Mouse (Mus musculus) heart, postnatal 25 days (tissue): ENCODE measurements around the gene Smg1. TPM values are rescaled to one million over a fixed set of nuclear protein-coding genes. Genes with fewer than 3 reads are reported as not detected.
"Not testable (repeated sequence)": the region's sequence is repeated elsewhere in the genome, so short reads cannot be mapped to it uniquely, and the experiment has no call there.

Experiments
- DNase-seq: peaks from one replicate; pipeline ENCODE4 v3.0.0; 2022; ENCODE audit warnings: low spot score
- intact Hi-C: fragments of 180-260 bp; cut with DNase I; formaldehyde crosslinking; loops from one replicate; pipeline ENCODE4 v1.15.1; 2025
- total RNA-seq, 2 experiments: library from RNA; stranded (reverse); gene quantifications; 2 replicates each; pipeline ENCODE4 v1.2.3; 2021

The Smg1 gene
- total RNA-seq, 2 experiments from 2014 or later: 35.9 to 41.0 TPM

- DNase-seq, intact Hi-C loops: not testable (repeated sequence)
Observed at GRCm38 (mm10) chr7:118170125-118170524, 73.3 kb downstream of the Smg1 start.

- intact Hi-C loops: no loop called here
- no peak for DNase-seq
Observed at GRCm38 (mm10) chr7:118163006-118163405, 80.5 kb downstream of the Smg1 start.

- DNase-seq: no peak
- intact Hi-C loops: no loop called here
Observed at GRCm38 (mm10) chr7:118160121-118160520, 83.3 kb downstream of the Smg1 start.

- DNase-seq: no peak
- intact Hi-C loops: loop anchor here (5.0 kb wide), 1 partner anchor 141 kb away; no protein-coding TSS in a partner anchor
Observed at GRCm38 (mm10) chr7:118156461-118156860, 87.0 kb downstream of the Smg1 start.

GRCm38 (mm10) chr7:118154150-118154549, 89.3 kb downstream of the Smg1 start:
- no peak for DNase-seq
- intact Hi-C loops: no loop called here

- no peak for DNase-seq
- intact Hi-C loops: loop anchor here (5.0 kb wide), 1 partner anchor 34 kb away; no protein-coding TSS in a partner anchor
Observed at GRCm38 (mm10) chr7:118143602-118144001, 99.9 kb downstream of the Smg1 start.

GRCm38 (mm10) chr7:118143123-118143522, 100.3 kb downstream of the Smg1 start:
- no peak for DNase-seq
- intact Hi-C loops: loop anchor here (5.0 kb wide), 1 partner anchor 34 kb away; no protein-coding TSS in a partner anchor

GRCm38 (mm10) chr7:118141271-118141670, 102.2 kb downstream of the Smg1 start:
- intact Hi-C loops: loop anchor here (5.0 kb wide), 1 partner anchor 36 kb away; no protein-coding TSS in a partner anchor
- no peak for DNase-seq

- intact Hi-C loops: no loop called here
- no peak for DNase-seq
Observed at GRCm38 (mm10) chr7:118135128-118135527, 108.3 kb downstream of the Smg1 start.

- peak; percentile 96 for DNase-seq
- intact Hi-C loops: loop anchor here (1.0 to 10.0 kb wide), 3 partner anchors 13 to 583 kb away; partner anchors contain the start of genes Ccp110 and Rps15a
Observed at GRCm38 (mm10) chr7:118129430-118130041, 113.9 kb downstream of the Smg1 start, which contains the start of gene Arl6ip1. Gene Arl6ip1 (minus strand): TSS chr7:118129662.

- intact Hi-C loops: loop anchor here (1.0 to 10.0 kb wide), 3 partner anchors 13 to 583 kb away; partner anchors contain the start of genes Ccp110 and Rps15a
- DNase-seq: no peak
Observed at GRCm38 (mm10) chr7:118128925-118129429, 114.5 kb downstream of the Smg1 start.

GRCm38 (mm10) chr7:118126219-118126875, 117.1 kb downstream of the Smg1 start:
- DNase-seq: no peak
- intact Hi-C loops: loop anchor here (5.0 to 10.0 kb wide), 2 partner anchors 398 to 586 kb away; partner anchors contain the start of gene Ccp110

GRCm38 (mm10) chr7:118125736-118126135, 117.7 kb downstream of the Smg1 start:
- intact Hi-C loops: loop anchor here (5.0 to 10.0 kb wide), 2 partner anchors 399 to 587 kb away; partner anchors contain the start of gene Ccp110
- DNase-seq: no peak

- DNase-seq: no peak
- intact Hi-C loops: loop anchor here (10.0 kb wide), 1 partner anchor 401 kb away; no protein-coding TSS in a partner anchor
Observed at GRCm38 (mm10) chr7:118123512-118124411, 119.7 kb downstream of the Smg1 start.

GRCm38 (mm10) chr7:118122235-118122634, 121.2 kb downstream of the Smg1 start:
- intact Hi-C loops: loop anchor here (10.0 kb wide), 1 partner anchor 403 kb away; no protein-coding TSS in a partner anchor
- DNase-seq: no peak

GRCm38 (mm10) chr7:118120654-118121053, 122.8 kb downstream of the Smg1 start:
- intact Hi-C loops: loop anchor here (10.0 kb wide), 1 partner anchor 404 kb away; no protein-coding TSS in a partner anchor
- DNase-seq: no peak

- intact Hi-C loops: loop anchor here (10.0 kb wide), 1 partner anchor 405 kb away; no protein-coding TSS in a partner anchor
- no peak for DNase-seq
Observed at GRCm38 (mm10) chr7:118119946-118120345, 123.5 kb downstream of the Smg1 start.

- DNase-seq: no peak
- intact Hi-C loops: no loop called here
Observed at GRCm38 (mm10) chr7:118119142-118119541, 124.3 kb downstream of the Smg1 start.

- no peak for DNase-seq
- intact Hi-C loops: no loop called here
Observed at GRCm38 (mm10) chr7:118118426-118118825, 125.0 kb downstream of the Smg1 start.
